Mouse (Mus musculus): ENCODE measurements around the gene Jak2.

- no peak for TF ChIP-seq CTCF (IDR thresholded peaks at IDR 0.05; ENCODE audit: borderline replicate concordance, insufficient read depth, low read length)
- no peak for TF ChIP-seq POLR2A (IDR thresholded peaks at IDR 0.05; ENCODE audit: low read depth, low read length)
These were observed 10.0 kb downstream of the Jak2 start for GRCm38 (mm10) chr19:29261638-29262037.
